Mouse (Mus musculus) megakaryocyte, embryonic 14.5 days (primary cell): ENCODE data around the gene Tmtc1. TPM values are rescaled to one million over a fixed set of nuclear protein-coding genes. Genes with fewer than 3 reads are reported as not detected.

Source experiments
- H3K27me3 ChIP-seq: replicated peaks from 2 replicates; pipeline ENCODE3; 2012; ENCODE audit warnings: inconsistent platforms
- H3K36me3 ChIP-seq: replicated peaks from 2 replicates; pipeline ENCODE3; 2012; ENCODE audit warnings: low read length, inconsistent platforms, mixed read lengths
- H3K4me1 ChIP-seq: 2 replicates; pipeline ENCODE4 v1.6.1; 2012; ENCODE audit warnings: inconsistent platforms
- H3K4me3 ChIP-seq: replicated peaks from 2 replicates; pipeline ENCODE3; 2012; ENCODE audit warnings: moderate library complexity, mild to moderate bottlenecking, inconsistent platforms
- H3K9me3 ChIP-seq: 2 replicates; pipeline ENCODE4 v1.6.1; 2012; ENCODE audit warnings: inconsistent platforms
- FLI1 ChIP-seq: IDR thresholded peaks from 2 replicates; pipeline ENCODE4 v1.6.1; 2012; ENCODE audit warnings: low read length, inconsistent platforms, mixed read lengths
- GATA1 ChIP-seq: IDR thresholded peaks from 3 replicates; pipeline ENCODE4 v1.6.1; 2012; ENCODE audit warnings: mixed read lengths, low read length, inconsistent platforms, borderline replicate concordance
- polyA plus RNA-seq: library from polyadenylated mRNA; stranded (reverse); fragments of >175 nt; gene quantifications from 2 replicates; pipeline ENCODE4 v1.2.3, GENCODE M21; 2012; ENCODE audit warnings: low replicate concordance; ENCODE audit not compliant: insufficient read depth

Tmtc1 gene
- polyA plus RNA-seq, 1 experiment = not detected

DNA sequence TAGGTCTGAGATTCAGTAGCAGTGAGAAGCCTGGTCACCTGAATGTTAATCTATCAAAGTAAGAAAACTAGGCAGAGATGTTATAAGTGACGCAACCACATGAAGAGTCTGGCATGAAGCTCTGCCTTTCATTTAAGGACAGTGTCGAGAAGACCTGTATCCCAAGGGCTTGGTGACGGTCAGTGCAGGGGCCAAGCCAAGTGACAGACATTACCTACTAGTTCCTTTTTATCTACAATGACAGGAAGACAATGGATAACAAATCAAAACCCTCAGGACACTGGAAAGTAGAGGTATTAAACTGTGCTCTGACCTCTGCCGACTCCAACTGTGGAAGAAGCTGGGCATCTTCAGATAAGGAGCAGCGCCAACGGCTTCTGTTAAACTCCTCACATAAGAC, 43.2 kb downstream of the Tmtc1 start:
- H3K9me3 ChIP-seq = no peaks in the 10 kb centered on the region
- no peaks in the 10 kb centered on the region for H3K36me3 ChIP-seq
- H3K27me3 ChIP-seq = peaks cover 6% of the 10 kb centered on the region
- H3K4me3 ChIP-seq = no peak overlapping the region
- H3K4me1 ChIP-seq = no peaks in the 10 kb centered on the region
- no peak for TF ChIP-seq GATA1

DNA sequence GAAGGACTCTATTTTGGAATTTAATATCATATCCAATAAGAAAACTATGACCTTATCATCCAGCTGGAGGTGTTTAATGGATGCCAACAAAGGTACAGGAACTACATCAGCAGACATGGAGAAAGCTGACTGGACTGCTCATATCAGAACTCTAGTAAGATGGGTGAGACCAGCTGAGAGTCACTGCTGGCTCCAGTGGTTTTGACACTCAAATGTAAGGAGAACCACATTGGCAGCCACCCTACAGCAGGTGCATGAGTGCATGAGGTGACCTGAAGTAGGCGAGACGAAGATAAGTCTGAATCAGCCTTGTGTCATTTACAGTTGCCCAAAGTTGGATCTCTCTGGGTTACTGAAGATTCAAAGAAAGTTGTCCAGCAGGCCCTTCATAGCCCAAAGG, 44.6 kb downstream of the Tmtc1 start:
- Histone ChIP-seq H3K27me3 (peaks cover 6% of the 10 kb centered on the region), H3K9me3 (no peaks in the 10 kb centered on the region), H3K36me3 (no peaks in the 10 kb centered on the region), H3K4me1 (no peaks in the 10 kb centered on the region), H3K4me3 (no peak overlapping the region)
- TF ChIP-seq GATA1 (no peak), FLI1 (no peak)

DNA sequence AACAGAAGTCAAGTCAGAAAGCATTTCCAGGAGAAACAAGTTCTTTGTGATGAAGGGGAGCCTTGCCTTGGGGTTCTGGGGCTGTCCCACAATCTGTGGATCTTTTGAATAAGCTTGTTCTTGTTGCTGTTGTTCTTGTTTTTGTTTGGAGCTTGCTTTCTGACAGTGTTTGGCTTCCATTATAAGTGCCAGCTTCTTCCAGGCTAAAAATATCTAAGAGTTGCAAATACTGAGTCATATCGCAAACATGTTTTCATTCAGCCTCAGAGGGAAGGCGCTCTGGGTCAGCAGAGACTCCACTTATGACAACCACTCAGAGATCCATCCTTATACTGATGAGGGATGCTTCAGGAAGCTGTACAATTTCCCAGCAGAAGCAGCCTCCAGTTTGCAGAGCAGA, 45.3 kb downstream of the Tmtc1 start:
- H3K27me3 ChIP-seq = peaks cover 6% of the 10 kb centered on the region
- H3K4me1 ChIP-seq = no peaks in the 10 kb centered on the region
- H3K36me3 ChIP-seq = no peaks in the 10 kb centered on the region
- H3K9me3 ChIP-seq = no peaks in the 10 kb centered on the region
- H3K4me3 ChIP-seq = no peak overlapping the region
- TF ChIP-seq GATA1 = no peak
- no peak for TF ChIP-seq FLI1

DNA sequence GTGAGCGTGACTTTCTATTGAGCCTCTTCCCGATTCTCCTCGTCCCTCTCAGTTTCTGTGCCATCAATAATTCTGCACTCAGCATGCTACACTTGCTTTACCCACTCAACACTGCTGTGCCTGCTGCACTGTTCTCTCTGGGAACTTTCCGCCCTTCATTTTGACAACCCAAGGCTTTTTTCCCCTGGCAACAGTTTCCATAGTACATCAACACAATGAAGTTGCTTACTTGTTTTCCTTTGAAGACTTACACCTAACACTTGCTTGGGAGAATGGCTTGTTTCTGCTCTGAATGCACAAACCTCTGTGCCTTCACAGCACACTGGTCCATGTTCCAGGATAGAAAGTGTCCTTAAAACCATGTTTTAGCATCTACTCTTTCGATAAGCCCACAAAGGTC, 46.9 kb downstream of the Tmtc1 start:
- Histone ChIP-seq H3K4me1 (no peaks in the 10 kb centered on the region), H3K36me3 (no peaks in the 10 kb centered on the region), H3K4me3 (no peak overlapping the region), H3K27me3 (peaks cover 10% of the 10 kb centered on the region), H3K9me3 (no peaks in the 10 kb centered on the region)
- TF ChIP-seq FLI1 (no peak), GATA1 (no peak)

DNA sequence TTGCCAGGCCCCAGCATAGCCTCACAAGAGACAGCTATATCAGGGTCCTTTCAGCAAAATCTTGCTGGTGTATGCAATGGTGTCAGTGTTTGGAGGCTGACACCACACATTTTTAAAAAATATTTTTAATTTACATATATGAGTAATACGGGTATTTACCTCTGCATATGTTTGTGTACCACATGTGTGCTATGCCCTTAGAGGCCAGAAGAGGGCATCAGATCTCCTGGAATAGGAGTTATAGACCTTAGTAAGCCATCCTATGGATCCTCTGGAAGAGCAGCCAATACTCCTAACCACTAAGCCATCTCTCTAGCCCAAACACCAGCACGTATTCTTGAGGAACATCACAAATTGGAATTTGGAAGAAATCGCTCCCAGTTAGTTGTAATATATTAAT, 48.9 kb downstream of the Tmtc1 start:
- Histone ChIP-seq H3K36me3 (no peaks in the 10 kb centered on the region), H3K4me3 (no peak overlapping the region), H3K27me3 (peaks cover 10% of the 10 kb centered on the region), H3K9me3 (no peaks in the 10 kb centered on the region), H3K4me1 (no peaks in the 10 kb centered on the region)
- TF ChIP-seq FLI1 = no peak
- no peak for TF ChIP-seq GATA1

DNA sequence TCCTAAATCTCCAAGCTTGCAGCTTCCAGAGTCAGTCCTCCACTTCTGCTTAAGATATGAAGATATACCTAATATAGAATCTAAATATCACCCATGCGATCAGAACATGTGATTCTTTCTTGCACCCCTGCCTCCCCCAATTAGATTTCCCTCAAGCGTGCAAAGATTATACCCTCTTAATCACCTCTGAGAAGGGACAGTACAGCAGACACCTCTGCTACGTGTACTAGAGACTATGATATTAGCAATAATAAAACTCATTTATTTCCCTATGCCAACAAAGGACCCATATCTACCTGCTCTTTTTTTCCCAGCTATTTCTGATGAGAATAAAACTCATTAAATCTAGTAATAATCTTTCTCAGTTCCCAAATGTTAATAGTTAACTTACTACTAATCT, 49.9 kb downstream of the Tmtc1 start:
- no peak overlapping the region for H3K4me3 ChIP-seq
- no peaks in the 10 kb centered on the region for H3K4me1 ChIP-seq
- peaks cover 8% of the 10 kb centered on the region for H3K27me3 ChIP-seq
- TF ChIP-seq FLI1 = no peak
- no peak for TF ChIP-seq GATA1
- H3K9me3 ChIP-seq = no peaks in the 10 kb centered on the region
- no peaks in the 10 kb centered on the region for H3K36me3 ChIP-seq

DNA sequence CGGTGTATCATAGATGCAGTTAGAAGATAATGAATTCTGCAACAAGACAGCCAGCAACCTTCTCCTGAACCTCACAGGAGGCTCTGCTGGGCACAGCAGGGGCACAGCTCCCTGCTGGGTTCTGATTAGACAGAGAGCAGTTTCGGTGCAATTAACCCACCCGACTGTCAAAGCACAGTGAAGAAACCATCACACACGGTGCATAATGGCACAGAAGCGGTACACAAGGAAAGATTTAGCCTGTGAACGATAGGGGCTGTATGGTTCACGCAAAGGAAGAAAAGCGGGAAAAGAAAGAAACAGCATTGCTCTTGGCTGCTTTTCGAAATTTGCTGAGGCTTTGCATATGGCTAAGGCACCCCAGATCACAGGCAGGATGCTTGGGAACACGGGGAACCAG, 52.0 kb downstream of the Tmtc1 start:
- no peaks in the 10 kb centered on the region for H3K4me1 ChIP-seq
- no peaks in the 10 kb centered on the region for H3K36me3 ChIP-seq
- H3K9me3 ChIP-seq = no peaks in the 10 kb centered on the region
- no peak for TF ChIP-seq GATA1
- TF ChIP-seq FLI1 = no peak
- peaks cover 11% of the 10 kb centered on the region for H3K27me3 ChIP-seq
- no peak overlapping the region for H3K4me3 ChIP-seq

DNA sequence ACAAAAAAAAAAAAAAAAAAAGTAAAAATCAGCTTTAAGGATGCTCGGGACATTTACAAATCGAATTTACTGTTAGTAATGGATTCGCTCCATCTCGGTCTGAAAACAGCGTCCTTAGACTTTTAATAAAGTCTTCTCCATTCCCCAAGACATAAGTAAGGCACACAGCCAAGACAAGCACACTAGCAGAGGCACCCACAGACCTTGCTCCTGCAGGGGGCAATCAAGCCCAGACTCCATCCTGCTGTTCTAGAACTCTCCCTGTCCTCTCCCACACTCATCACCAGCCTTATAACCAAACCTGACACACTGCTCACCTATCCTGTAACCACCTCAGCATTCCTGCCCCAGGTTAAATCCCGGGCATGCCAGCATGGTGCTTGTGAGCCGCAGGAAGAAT, 52.9 kb downstream of the Tmtc1 start:
- no peak overlapping the region for H3K4me3 ChIP-seq
- no peaks in the 10 kb centered on the region for H3K9me3 ChIP-seq
- H3K36me3 ChIP-seq = no peaks in the 10 kb centered on the region
- H3K27me3 ChIP-seq = peaks cover 8% of the 10 kb centered on the region
- TF ChIP-seq GATA1 (no peak), FLI1 (no peak)
- no peaks in the 10 kb centered on the region for H3K4me1 ChIP-seq

DNA sequence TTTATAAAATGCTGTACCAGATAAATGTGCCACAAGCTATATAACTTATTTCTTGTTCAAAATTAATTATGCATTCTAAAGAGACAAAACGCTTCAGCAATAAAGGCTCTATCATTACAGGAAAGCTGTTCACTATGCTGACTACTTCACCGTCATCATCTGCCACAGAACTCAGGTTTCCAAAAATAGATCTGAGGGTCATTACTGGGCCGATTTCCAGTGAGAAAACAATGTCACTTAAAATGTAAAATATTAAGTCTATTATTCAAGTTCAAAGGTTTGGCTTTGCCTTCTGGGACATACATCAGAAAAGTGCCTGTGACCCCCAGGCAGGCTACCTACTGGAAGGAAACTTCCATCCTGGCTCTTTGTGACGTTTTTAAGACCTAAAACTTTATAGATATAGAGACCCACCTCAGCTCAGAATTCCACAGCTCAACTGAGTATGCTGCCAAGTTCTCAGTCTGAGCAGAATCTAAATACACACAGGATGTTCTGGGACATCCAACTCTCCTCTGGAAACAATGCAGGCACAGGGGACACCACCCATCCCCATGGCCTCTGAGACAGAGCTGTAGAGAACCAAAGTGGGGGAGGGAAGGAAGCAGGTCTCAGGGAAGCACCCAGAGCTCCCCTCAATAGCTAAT, 53.4 kb downstream of the Tmtc1 start:
- no peaks in the 10 kb centered on the region for H3K36me3 ChIP-seq
- H3K4me3 ChIP-seq = no peak overlapping the region
- H3K27me3 ChIP-seq = peaks cover 8% of the 10 kb centered on the region
- H3K9me3 ChIP-seq = no peaks in the 10 kb centered on the region
- H3K4me1 ChIP-seq = no peaks in the 10 kb centered on the region
- TF ChIP-seq GATA1 (no peak), FLI1 (no peak)

DNA sequence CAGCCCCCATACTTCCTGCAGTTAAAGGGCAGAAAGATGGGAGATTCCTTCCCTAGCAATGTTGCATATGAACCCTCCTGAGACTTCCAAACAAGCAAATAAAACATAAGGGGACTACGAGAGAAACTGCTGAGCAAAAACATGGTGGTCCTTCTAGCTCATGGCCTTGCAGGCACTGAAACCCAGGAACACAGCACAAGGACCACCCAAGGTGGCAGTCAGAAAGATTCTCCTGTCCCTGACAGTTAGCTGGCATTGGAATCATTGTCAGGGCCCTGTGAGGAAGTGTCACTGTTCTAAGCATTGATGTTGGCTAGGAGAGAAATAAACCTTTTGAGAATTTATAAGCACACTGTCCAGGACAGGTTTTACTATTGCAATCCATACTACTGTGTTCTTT, 56.2 kb downstream of the Tmtc1 start:
- H3K36me3 ChIP-seq = no peaks in the 10 kb centered on the region
- H3K9me3 ChIP-seq = no peaks in the 10 kb centered on the region
- H3K27me3 ChIP-seq = peaks cover 12% of the 10 kb centered on the region
- H3K4me1 ChIP-seq = 0 out of 2 replicates have a peak, but pooled peaks cover 3% of the 10 kb centered on the region
- no peak overlapping the region for H3K4me3 ChIP-seq
- no peak for TF ChIP-seq FLI1
- no peak for TF ChIP-seq GATA1

DNA sequence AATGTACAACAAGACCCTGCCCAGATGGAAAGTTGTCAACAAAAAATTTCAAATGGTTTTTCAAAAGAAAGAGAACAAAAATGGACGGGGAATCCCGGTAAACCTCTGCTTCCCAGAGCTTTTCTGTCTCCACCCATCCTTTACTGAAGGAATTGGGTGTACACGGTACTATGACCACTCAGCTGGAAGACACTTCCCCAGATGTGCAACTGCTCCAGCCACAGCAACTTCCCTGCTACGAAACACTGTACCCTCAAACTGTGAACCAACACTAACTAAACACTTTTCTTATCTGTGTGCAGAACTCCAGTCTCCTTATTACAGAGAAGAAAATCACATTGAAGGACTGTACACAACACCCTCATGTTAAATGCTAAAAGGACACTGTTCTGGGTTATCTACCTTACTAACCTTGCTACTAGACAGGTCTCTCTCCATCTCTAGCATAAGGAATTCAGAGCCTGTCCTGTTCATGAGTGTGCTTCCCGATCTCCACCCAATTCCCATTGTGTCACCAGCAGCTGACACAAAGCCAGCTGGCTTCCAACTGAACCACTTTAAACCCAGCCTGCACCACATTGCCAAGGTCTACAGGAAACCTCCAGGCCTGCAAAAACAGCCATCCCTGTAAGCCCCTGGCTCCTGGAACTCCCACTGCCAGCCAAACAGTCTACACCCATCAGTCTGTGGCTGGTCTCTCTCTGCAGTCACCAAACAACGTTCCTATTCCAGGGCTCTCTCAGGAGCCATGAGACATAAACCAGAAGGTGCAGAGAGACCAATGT, 59.9 kb downstream of the Tmtc1 start:
- no peak overlapping the region for H3K4me3 ChIP-seq
- H3K27me3 ChIP-seq = peaks cover 16% of the 10 kb centered on the region
- 0 out of 2 replicates have a peak, but pooled peaks cover 3% of the 10 kb centered on the region for H3K4me1 ChIP-seq
- no peaks in the 10 kb centered on the region for H3K36me3 ChIP-seq
- H3K9me3 ChIP-seq = no peaks in the 10 kb centered on the region
- TF ChIP-seq FLI1 = no peak
- no peak for TF ChIP-seq GATA1
